Mouse (Mus musculus) regulatory T cell (primary cell): ENCODE data around the gene Lrp10.

Experiments used
- in situ Hi-C: fragments of 300-600 bp; cut with MboI, MseI; formaldehyde crosslinking; loops from one replicate; pipeline ENCODE4 v1.15.1; 2025; ENCODE audit warnings: high pct_unique_total_duplicates

The Lrp10 gene

GRCm38 (mm10) chr14:54432837-54433830 is 30.8 kb upstream of the Lrp10 start:
- in situ Hi-C loops, result no loop called here

- in situ Hi-C loops, result no loop called here
These were observed 29.9 kb upstream of the Lrp10 start for GRCm38 (mm10) chr14:54433941-54434531.

- in situ Hi-C loops, result no loop called here
These were observed 28.6 kb upstream of the Lrp10 start for GRCm38 (mm10) chr14:54435194-54435918.

DNA sequence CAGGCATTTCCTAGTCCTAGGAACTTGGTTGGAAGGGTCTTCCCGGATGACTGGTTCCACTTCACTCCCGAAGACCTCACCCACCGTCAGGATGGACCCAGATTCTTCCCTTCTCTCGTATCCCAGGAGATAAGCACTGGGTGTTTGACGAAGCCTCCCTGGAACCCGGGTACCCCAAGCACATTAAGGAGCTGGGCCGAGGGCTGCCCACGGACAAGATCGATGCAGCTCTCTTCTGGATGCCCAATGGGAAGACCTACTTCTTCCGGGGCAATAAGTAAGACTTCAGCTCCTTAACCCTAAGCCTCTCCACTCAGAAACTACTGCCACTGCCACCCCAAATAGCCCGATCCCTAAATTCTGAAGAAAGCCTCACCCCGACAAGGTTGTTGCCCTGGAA is 24.8 kb upstream of the Lrp10 start:
- in situ Hi-C loops, result no loop called here

GRCm38 (mm10) chr14:54439610-54440009 is 24.3 kb upstream of the Lrp10 start:
- in situ Hi-C loops, result no loop called here

DNA sequence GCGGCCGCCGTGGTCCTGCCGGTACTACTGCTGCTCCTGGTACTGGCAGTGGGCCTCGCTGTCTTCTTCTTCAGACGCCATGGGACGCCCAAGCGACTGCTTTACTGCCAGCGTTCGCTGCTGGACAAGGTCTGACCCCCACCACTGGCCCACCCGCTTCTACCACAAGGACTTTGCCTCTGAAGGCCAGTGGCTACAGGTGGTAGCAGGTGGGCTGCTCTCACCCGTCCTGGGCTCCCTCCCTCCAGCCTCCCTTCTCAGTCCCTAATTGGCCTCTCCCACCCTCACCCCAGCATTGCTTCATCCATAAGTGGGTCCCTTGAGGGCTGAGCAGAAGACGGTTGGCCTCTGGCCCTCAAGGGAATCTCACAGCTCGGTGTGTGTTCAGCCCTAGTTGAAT is 23.4 kb upstream of the Lrp10 start:
- in situ Hi-C loops, result no loop called here

GRCm38 (mm10) chr14:54441365-54441764 is 22.6 kb upstream of the Lrp10 start:
- in situ Hi-C loops, result no loop called here

GRCm38 (mm10) chr14:54442548-54442947 is 21.4 kb upstream of the Lrp10 start:
- in situ Hi-C loops, result no loop called here

- in situ Hi-C loops, result no loop called here
These were observed 20.7 kb upstream of the Lrp10 start for GRCm38 (mm10) chr14:54443196-54443595.

DNA sequence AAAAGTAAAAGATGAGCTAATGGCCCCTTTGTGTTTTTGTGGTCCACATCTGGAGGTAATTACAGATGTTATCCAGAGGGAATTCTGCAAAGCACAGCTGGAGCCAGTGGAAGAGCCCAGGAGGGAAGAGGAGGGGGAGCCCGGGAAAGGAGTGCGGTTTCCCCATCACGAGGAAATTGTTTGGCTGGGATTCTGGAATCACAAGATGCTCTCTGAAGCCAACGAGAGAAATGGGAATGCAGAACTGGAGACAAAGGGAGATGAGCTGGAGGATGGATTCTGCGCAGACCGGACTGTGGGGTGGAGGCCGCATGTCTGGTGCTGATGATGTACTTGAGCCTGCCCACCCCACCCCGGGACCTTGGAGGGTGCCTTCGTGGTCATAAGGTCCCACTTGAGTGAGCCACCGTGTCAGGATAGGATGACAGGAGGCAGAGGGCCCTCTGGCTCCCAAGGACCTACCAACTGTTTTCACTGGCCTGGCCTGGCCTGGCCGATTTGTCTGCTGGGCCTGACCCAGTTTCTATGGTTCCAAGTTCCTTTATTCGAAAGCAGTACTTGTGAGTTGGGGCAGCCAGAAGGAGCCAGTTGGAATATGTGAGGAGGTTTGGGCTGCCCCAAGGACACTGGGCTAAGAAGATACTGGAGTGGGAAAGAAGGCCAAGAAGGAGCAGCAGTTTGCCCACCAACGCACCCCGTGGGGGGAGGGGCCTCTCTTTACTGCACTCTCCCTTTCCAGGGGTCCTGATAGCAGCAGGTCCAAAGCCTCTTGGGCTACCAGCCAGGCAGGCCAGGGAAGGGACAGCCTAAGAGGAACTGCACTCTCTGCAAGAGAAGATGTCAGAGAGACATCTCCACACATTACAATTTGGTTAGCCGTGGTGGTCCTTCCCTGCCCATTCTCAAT is 20.0 kb upstream of the Lrp10 start:
- in situ Hi-C loops, result no loop called here

GRCm38 (mm10) chr14:54445476-54445875 is 18.5 kb upstream of the Lrp10 start:
- in situ Hi-C loops, result no loop called here

DNA sequence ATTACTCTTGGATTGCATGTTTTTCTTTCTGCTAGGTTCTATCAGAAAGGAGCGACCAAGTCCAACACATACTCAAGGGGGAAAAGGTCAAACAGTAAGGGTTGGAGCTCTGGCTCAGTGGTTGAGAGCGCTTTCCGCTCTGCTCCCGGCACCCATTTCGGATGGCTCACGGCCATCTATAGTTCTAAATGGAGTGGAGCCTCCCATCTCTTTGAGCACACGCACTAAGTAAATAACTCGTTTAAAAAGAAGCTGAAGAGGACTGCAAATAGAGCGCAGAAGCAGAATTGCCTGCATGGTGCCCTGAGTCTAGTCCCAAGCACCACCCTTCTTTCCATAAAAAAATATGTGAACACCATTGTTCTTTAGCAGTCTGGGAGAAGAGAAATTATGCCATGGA is 10.4 kb upstream of the Lrp10 start:
- in situ Hi-C loops, result no loop called here

- in situ Hi-C loops, result no loop called here
These were observed 9.0 kb upstream of the Lrp10 start for GRCm38 (mm10) chr14:54454669-54455528.

- in situ Hi-C loops, result no loop called here
These were observed 5.9 kb upstream of the Lrp10 start for GRCm38 (mm10) chr14:54457907-54458569.

GRCm38 (mm10) chr14:54462146-54462545 is 1.8 kb upstream of the Lrp10 start:
- in situ Hi-C loops, result no loop called here

- in situ Hi-C loops, result no loop called here
These were observed 604 bp upstream of the Lrp10 start for GRCm38 (mm10) chr14:54463108-54463958.

- in situ Hi-C loops, result loop anchor here (5.0 kb wide), 1 partner anchor 38 kb away; no protein-coding TSS in a partner anchor
These were observed 512 bp downstream of the Lrp10 start for GRCm38 (mm10) chr14:54464293-54465005.

GRCm38 (mm10) chr14:54471467-54471866 is 7.5 kb downstream of the Lrp10 start:
- in situ Hi-C loops, result no loop called here
